Mouse (Mus musculus): Measurements from ENCODE around the gene Slc7a7. TPM values are rescaled to one million over a fixed set of nuclear protein-coding genes. Genes with fewer than 3 reads are reported as not detected.

The Slc7a7 gene
- polyA plus RNA-seq, 1 experiment = 341 TPM

GRCm38 (mm10) chr14:54321556-54322376, 95.8 kb downstream of the Slc7a7 start:
- TF ChIP-seq POLR2A (IDR thresholded peaks at IDR 0.05; ENCODE audit: low read depth, low read length) = no peak
- no peak for TF ChIP-seq CTCF (IDR thresholded peaks at IDR 0.05; ENCODE audit: extremely low read depth, insufficient read length, insufficient replicate concordance, low read depth, low read length)
- Histone ChIP-seq H3K27ac (ENCODE audit: insufficient read depth, low read depth, low read length) (no peak overlapping the region), H3K4me3 (ENCODE audit: low read depth, low read length) (no peak overlapping the region), H3K36me3 (ENCODE audit: control insufficient read depth, insufficient read depth, low read length) (no peaks in the 10 kb centered on the region), H3K27me3 (ENCODE audit: control insufficient read depth, insufficient read depth, low read length) (no peaks in the 10 kb centered on the region), H3K4me1 (ENCODE audit: control insufficient read depth, insufficient read depth, insufficient read length, low read length) (no peaks in the 10 kb centered on the region)
- WGBS = 63% methylated on average over 18 of the region's 18 CpGs

Other genes with a start within 250 kb of the Slc7a7 start
- 561 and 627 TPM in 2 replicates for gene Dad1, start 163.7 kb downstream of the Slc7a7 start, polyA plus RNA-seq (2012; rRNA removed)
- 35.2 and 53.6 TPM in 2 replicates for gene Abhd4, start 163.6 kb downstream of the Slc7a7 start, polyA plus RNA-seq (2012; rRNA removed)
- gene Olfr49, start 132.8 kb downstream of the Slc7a7 start, polyA plus RNA-seq (2012; rRNA removed) = not detected in 2 replicates
- 73.2 and 120 TPM in 2 replicates for gene Oxa1l, start 56.9 kb downstream of the Slc7a7 start, polyA plus RNA-seq (2012; rRNA removed)
- 186 and 284 TPM in 2 replicates for gene Mrpl52, start 9.1 kb upstream of the Slc7a7 start, polyA plus RNA-seq (2012; rRNA removed)
- 59.9 and 66.0 TPM in 2 replicates for gene Mmp14, start 13.8 kb upstream of the Slc7a7 start, polyA plus RNA-seq (2012; rRNA removed)
- gene Lrp10, start 46.4 kb upstream of the Slc7a7 start, polyA plus RNA-seq (2012; rRNA removed) = 139 and 303 TPM in 2 replicates
- 0.20 and 0.76 TPM in 2 replicates for gene Rem2, start 58.3 kb upstream of the Slc7a7 start, polyA plus RNA-seq (2012; rRNA removed)
- gene Prmt5, start 99.7 kb upstream of the Slc7a7 start, polyA plus RNA-seq (2012; rRNA removed) = 5.8 and 9.8 TPM in 2 replicates
- 4.7 and 11.8 TPM in 2 replicates for gene Haus4, start 136.8 kb upstream of the Slc7a7 start, polyA plus RNA-seq (2012; rRNA removed)
- gene Ajuba, start 159.8 kb upstream of the Slc7a7 start, polyA plus RNA-seq (2012; rRNA removed) = 2.6 and 3.0 TPM in 2 replicates
- 2.3 and 5.6 TPM in 2 replicates for gene 4931414P19Rik, start 188.2 kb upstream of the Slc7a7 start, polyA plus RNA-seq (2012; rRNA removed)
- 122 and 160 TPM in 2 replicates for gene Psmb5, start 200.2 kb upstream of the Slc7a7 start, polyA plus RNA-seq (2012; rRNA removed)
- gene Psmb11, start 203.7 kb upstream of the Slc7a7 start, polyA plus RNA-seq (2012; rRNA removed) = not detected in 2 replicates
- gene Gm17606, start 223.2 kb upstream of the Slc7a7 start, polyA plus RNA-seq (2012; rRNA removed) = not detected in 2 replicates
- 3.1 and 4.6 TPM in 2 replicates for gene Cdh24, start 223.6 kb upstream of the Slc7a7 start, polyA plus RNA-seq (2012; rRNA removed)

All from small intestine, adult 2 months (tissue).